Mouse (Mus musculus): ENCODE results near the gene Irak1bp1. TPM values are rescaled to one million over a fixed set of nuclear protein-coding genes. Genes with fewer than 3 reads are reported as not detected.

Gene Irak1bp1
- polyA plus RNA-seq, 1 experiment from 2014 or later, result 20.8 TPM

Other genes starting within 250 kb of the Irak1bp1 start
- gene Phip, start 146.0 kb downstream of the Irak1bp1 start, polyA plus RNA-seq (2015; fragmentation: Nextera tagmentation; extraction: Ambion mirVana), result 93.8 and 95.8 TPM in 2 replicates

Data from kidney, embryonic 15.5 days (tissue).